Mouse (Mus musculus) right cerebral cortex, postnatal 36 days (tissue): ENCODE results near the gene E330009J07Rik.
A peak's percentile ranks its signal among the peaks of the same experiment; 100 is the strongest.

Experiments
- DNase-seq, 2 experiments: peaks; one replicate each; pipeline ENCODE4 v3.0.0; 2022; ENCODE audit warnings: low spot score in 2 of 2, mixed read lengths in 1 of 2

The E330009J07Rik gene

DNA sequence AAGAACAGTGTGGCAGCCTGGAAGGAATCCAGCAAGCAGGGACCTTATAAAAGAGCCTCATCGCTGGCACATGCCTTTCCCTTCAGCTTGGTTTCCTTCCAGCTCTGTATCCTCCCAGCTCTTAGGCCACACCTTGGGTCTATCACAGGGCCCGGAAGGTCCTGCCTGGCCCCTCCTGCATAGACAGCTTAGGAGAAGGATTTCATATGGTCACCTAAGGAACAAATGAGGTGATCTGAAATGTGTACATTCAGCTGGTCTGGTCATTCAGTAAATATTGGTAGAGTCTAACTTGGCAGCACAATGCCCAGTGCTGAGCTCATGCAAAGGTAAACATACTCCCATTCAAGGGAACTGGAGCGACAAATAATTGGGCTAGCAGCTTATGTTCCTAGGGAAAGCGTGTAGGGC is 6.4 kb downstream of the E330009J07Rik start:
- no peak for DNase-seq

- DNase-seq, result no peak
Observed at GRCm38 (mm10) chr6:40428696-40429095, 7.2 kb downstream of the E330009J07Rik start.

GRCm38 (mm10) chr6:40427441-40427840 is 8.5 kb downstream of the E330009J07Rik start:
- DNase-seq, result no peak

- DNase-seq, result no peak
Observed at GRCm38 (mm10) chr6:40423774-40424173, 12.2 kb downstream of the E330009J07Rik start.

- no peak for DNase-seq
Observed at GRCm38 (mm10) chr6:40423013-40423412, 12.9 kb downstream of the E330009J07Rik start.

DNA sequence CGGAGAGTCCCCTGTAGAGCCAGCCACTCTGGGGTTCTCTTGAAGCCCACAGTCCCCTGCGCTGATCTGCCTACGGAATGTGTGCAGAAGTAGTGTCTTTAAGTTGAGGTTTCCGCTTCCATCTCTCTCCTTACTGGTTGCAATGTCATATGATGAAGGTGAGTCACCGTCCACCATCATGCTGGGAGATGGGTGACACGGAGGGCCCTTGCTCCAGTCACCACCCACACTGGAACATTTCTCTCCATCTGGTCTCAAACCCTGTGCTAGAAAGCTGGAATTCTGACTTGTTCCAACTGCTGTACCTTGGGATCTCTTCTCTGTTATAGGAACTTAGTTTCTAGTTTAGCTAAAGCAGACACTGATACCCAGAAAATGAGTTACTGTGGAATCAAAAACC is 14.8 kb downstream of the E330009J07Rik start:
- no peak for DNase-seq

DNA sequence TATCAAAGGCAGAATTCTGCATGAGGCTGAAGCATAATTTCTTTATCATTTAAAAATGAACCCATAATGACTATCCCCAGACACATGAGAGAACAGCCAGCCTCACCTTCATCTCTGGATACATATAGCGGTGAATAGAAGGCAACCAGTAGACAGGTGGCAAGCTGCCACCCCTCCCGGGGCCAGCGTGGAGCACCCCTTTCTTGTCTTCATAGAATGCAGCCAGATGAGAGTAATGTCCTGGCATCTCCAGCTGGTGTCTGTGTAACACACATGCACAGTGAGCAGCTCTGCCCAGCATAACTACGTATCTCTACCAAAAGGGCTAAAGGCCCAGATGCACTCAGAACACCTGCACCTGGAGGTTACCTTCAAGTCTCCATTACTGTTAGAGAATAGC is 17.5 kb downstream of the E330009J07Rik start:
- no peak for DNase-seq

GRCm38 (mm10) chr6:40415799-40416198 is 20.1 kb downstream of the E330009J07Rik start:
- DNase-seq, result no peak

GRCm38 (mm10) chr6:40413565-40413964 is 22.4 kb downstream of the E330009J07Rik start:
- no peak for DNase-seq

DNA sequence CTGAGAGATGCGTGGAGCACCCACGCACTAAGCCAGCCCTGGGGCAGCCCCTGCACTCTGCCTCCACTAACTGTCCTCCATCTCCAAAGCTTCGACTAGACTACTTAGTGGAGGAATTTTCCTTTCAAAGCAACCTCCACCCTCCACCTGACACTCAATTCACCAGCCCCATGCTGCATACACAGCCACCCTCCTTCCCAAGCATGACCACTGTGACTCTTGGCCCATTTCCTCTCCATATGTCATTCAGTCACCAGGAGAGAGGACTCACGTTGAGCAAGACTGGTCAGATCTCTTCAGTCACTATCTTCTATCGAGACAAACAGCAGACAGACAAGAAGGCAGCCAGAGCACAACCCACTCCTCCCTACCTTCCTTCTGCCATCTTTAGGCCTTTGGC is 22.9 kb downstream of the E330009J07Rik start:
- no peak for DNase-seq

DNA sequence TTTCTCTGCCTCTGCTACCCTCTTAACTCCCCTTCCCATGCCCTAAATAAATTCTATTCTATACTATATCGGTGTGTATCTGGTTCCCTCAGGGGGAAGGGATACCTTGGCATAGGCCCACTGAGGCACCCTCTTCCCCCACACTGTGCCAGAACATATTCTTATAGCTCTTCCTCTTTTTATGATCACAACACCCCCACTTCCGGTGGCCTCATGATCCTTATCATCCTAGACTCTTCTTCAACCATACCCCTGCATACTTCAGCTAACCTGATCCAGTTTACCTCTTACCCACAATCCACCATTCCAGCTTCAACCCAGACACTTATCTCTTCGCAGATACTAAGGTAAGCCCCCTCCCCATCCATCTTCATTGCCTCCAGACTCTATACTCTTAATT is 24.9 kb downstream of the E330009J07Rik start:
- DNase-seq, result no peak

DNA sequence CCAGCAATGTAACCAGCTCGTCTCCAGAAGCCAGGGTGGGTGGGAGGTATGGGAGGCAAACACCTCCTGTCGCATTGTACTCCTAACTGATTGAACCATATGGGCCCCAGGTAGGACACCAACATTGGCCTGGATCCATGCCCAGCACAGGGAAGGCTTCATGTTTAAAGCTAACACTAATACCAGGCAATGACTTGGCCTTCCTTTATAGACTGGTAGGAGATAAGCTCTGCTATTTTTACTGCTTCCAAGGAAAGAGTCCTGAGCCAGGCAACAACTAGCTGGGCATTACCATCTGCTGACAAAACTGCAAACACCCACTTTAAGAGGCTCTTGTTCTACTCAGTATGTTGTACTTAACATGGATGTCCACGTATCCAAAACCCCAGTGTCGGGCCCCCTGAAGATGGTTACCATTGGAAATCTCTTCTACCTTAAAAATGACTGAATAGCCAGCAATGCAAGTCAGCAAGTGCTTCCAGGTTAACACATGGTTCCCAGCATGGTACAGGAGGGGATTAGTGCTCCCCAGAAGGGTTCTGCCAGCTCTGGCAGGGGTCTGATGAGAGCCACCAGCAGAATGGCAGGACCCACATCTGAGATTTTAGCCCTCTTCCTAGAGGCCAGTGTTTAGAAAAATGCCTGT is 32.2 kb downstream of the E330009J07Rik start:
- peak in 1 of 2 experiments; percentile 25 for DNase-seq

- DNase-seq, result no peak
Observed at GRCm38 (mm10) chr6:40402031-40402430, 33.9 kb downstream of the E330009J07Rik start.

GRCm38 (mm10) chr6:40393213-40393612 is 42.7 kb downstream of the E330009J07Rik start:
- DNase-seq, result peak; percentile 80 to 90

- no peak for DNase-seq
Observed at GRCm38 (mm10) chr6:40390975-40391374, 45.0 kb downstream of the E330009J07Rik start.

- DNase-seq, result no peak
Observed at GRCm38 (mm10) chr6:40388660-40389059, 47.3 kb downstream of the E330009J07Rik start.

DNA sequence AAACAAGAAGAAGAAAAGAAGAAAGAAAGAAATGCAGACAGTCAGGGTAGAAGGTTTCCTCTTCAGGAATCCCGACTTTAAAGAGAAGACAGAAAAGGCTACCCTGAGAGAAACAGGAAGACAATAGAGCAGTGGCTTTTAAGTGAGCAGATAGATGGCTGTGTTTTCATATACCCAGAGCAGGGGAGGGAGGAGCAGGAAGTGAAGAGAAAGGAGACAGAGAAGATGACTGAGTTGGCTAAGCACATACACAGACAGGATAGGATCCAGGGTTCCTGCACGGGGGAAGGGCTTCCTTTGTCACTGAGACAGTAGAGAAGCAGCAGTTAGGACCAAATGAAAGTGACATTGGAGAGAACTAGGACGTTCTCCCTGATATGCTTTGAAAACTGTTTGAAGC is 50.3 kb downstream of the E330009J07Rik start:
- no peak for DNase-seq

DNA sequence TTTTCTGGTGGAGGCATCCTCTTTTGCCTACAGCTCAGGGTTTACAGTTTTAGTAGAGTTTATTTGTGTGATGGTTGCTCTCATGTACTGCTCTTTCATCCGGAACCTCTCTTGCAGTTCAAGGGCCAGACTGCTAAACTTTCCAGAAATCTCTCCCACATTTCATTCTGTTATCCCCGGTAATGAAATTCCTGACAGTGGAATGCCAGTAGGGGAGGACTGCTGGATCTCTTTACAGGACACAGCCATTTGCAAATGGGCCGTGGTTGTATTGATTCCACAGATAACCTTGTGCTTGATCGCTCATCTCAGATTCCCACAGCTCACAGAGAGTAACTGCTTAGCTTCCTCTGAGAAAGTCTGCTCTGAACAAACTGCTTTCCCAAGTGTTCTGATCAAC is 54.0 kb downstream of the E330009J07Rik start:
- DNase-seq, result no peak

DNA sequence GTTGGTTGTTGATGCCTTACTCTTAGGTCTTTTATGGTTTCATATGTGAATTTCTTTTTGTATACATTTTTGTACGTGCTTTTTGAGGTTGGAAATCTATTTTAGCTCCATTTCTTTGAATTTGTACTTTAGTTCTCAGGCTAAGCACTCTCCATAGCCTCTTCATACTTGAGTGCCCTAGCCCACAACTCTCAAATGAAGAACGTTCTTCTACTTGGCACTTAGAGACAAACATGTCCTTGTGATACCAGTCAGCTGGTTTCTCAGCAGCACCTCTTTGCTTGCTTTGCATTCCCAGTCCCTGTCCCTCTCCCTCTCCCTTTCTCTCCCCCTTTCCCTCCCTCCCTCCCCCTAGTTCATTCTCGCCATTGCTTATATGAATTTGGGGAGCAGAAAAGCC is 55.8 kb downstream of the E330009J07Rik start:
- DNase-seq, result no peak

GRCm38 (mm10) chr6:40371031-40371430 is 64.9 kb downstream of the E330009J07Rik start:
- no peak for DNase-seq

GRCm38 (mm10) chr6:40353360-40353759 is 82.6 kb downstream of the E330009J07Rik start:
- no peak for DNase-seq
